Mouse (Mus musculus) limb, embryonic 15.5 days (tissue): ENCODE data around the gene Arhgap21. TPM values are rescaled to one million over a fixed set of nuclear protein-coding genes. Genes with fewer than 3 reads are reported as not detected.

ENCODE experiments used
- ATAC-seq: fragments of 200-750 bp; cut with Nextera tagmentation; 2 replicates; pipeline ENCODE4 v1.8.0; 2017; ENCODE audit warnings: low read depth, moderate TSS enrichment; ENCODE audit not compliant: insufficient number of reproducible peaks, low FRiP score, low TSS enrichment
- H3K27ac ChIP-seq: fragments of 300-500 bp; sonication (generic); 2 replicates; pipeline ENCODE4 v1.5.1; 2015; ENCODE audit warnings: moderate library complexity, mild to moderate bottlenecking, inconsistent platforms
- H3K27me3 ChIP-seq: fragments of 300-500 bp; sonication (generic); 2 replicates; pipeline ENCODE4 v1.6.1; 2015; ENCODE audit warnings: inconsistent platforms
- H3K36me3 ChIP-seq: fragments of 300-500 bp; sonication (generic); 2 replicates; pipeline ENCODE4 v1.6.1; 2015; ENCODE audit warnings: inconsistent platforms
- H3K4me1 ChIP-seq: fragments of 300-500 bp; sonication (generic); 2 replicates; pipeline ENCODE4 v1.6.1; 2015; ENCODE audit warnings: inconsistent platforms
- H3K4me2 ChIP-seq: fragments of 300-500 bp; sonication (generic); 2 replicates; pipeline ENCODE4 v1.6.1; 2015; ENCODE audit warnings: mild to moderate bottlenecking, inconsistent platforms
- H3K4me3 ChIP-seq: fragments of 300-500 bp; sonication (generic); 2 replicates; pipeline ENCODE4 v1.5.1; 2015; ENCODE audit warnings: mild to moderate bottlenecking, inconsistent platforms
- H3K9ac ChIP-seq: fragments of 300-500 bp; sonication (generic); 2 replicates; pipeline ENCODE4 v1.6.1; 2015; ENCODE audit warnings: inconsistent platforms
- H3K9me3 ChIP-seq: fragments of 300-500 bp; sonication (generic); 2 replicates; pipeline ENCODE4 v1.6.1; 2016; ENCODE audit warnings: inconsistent platforms
- WGBS: fragments of 180-500 bp; shearing (Covaris S2); methylation state at CpG from one replicate; pipeline ENCODE4 v1.1.7; 2015; 5-methylcytosine and 5-hydroxymethylcytosine counted together
- polyA plus RNA-seq: library from polyadenylated mRNA; unstranded; fragments of >200 nt; fragmentation: Nextera tagmentation; extraction: Ambion mirVana; gene quantifications from 2 replicates; pipeline ENCODE4 v1.2.1, GENCODE M21; 2015

Arhgap21 gene
- 8.3 and 9.0 TPM in 2 replicates for polyA plus RNA-seq

GRCm38 (mm10) chr2:20968441-20969200, at the start of gene Arhgap21:
Gene Arhgap21 (minus strand): TSS chr2:20968881.
- H3K27me3 ChIP-seq = no peaks in the 10 kb centered on the region
- no peaks in the 10 kb centered on the region for H3K9me3 ChIP-seq
- H3K27ac ChIP-seq = peak within 1 kb of the TSS; percentile 99
- peak within 1 kb of the TSS; percentile 93 for H3K4me3 ChIP-seq
- ATAC-seq = peak; percentile 75
- H3K36me3 ChIP-seq = no peaks in the 10 kb centered on the region
- peaks cover 22% of the 10 kb centered on the region for H3K4me1 ChIP-seq
- under 1% methylated on average over 76 of the region's 102 CpGs for WGBS
- peak within 1 kb of the TSS; percentile 96 for H3K9ac ChIP-seq
- peak within 1 kb of the TSS; percentile 72 for H3K4me2 ChIP-seq

GRCm38 (mm10) chr2:21016589-21016988, 47.9 kb upstream of the Arhgap21 start:
- no peak for ATAC-seq
- WGBS = 72% methylated on average over 7 of the region's 7 CpGs

GRCm38 (mm10) chr2:21010806-21011397, 42.2 kb upstream of the Arhgap21 start:
- Histone ChIP-seq H3K4me1 (no peaks in the 10 kb centered on the region), H3K4me3 (no peak overlapping the region), H3K4me2 (no peak overlapping the region), H3K36me3 (no peaks in the 10 kb centered on the region), H3K27ac (no peak overlapping the region), H3K9me3 (no peaks in the 10 kb centered on the region), H3K9ac (no peak overlapping the region), H3K27me3 (no peaks in the 10 kb centered on the region)
- WGBS = 58% methylated on average over 11 of the region's 11 CpGs
- ATAC-seq = no peak

More at GRCm38 (mm10) chr2:21016589-21016988, 47.9 kb upstream of the Arhgap21 start:
- Histone ChIP-seq H3K27ac (no peak overlapping the region), H3K4me1 (no peaks in the 10 kb centered on the region), H3K4me3 (no peak overlapping the region), H3K36me3 (no peaks in the 10 kb centered on the region), H3K9ac (no peak overlapping the region), H3K27me3 (no peaks in the 10 kb centered on the region), H3K4me2 (no peak overlapping the region), H3K9me3 (no peaks in the 10 kb centered on the region)

GRCm38 (mm10) chr2:21010219-21010618, 41.5 kb upstream of the Arhgap21 start:
- H3K27ac ChIP-seq = no peak overlapping the region
- H3K27me3 ChIP-seq = no peaks in the 10 kb centered on the region
- H3K36me3 ChIP-seq = no peaks in the 10 kb centered on the region
- H3K9me3 ChIP-seq = no peaks in the 10 kb centered on the region
- WGBS = 85% methylated on average over 9 of the region's 9 CpGs
- ATAC-seq = no peak
- no peak overlapping the region for H3K9ac ChIP-seq
- no peak overlapping the region for H3K4me2 ChIP-seq
- 0 out of 2 replicates have a peak, but pooled peaks cover 2% of the 10 kb centered on the region for H3K4me1 ChIP-seq
- no peak overlapping the region for H3K4me3 ChIP-seq

GRCm38 (mm10) chr2:21009258-21010140, 40.8 kb upstream of the Arhgap21 start:
- Histone ChIP-seq H3K27me3 (no peaks in the 10 kb centered on the region), H3K9ac (no peak overlapping the region), H3K9me3 (no peaks in the 10 kb centered on the region), H3K4me1 (0 out of 2 replicates have a peak, but pooled peaks cover 2% of the 10 kb centered on the region), H3K36me3 (no peaks in the 10 kb centered on the region), H3K27ac (no peak overlapping the region), H3K4me3 (no peak overlapping the region), H3K4me2 (no peak overlapping the region)
- no peak for ATAC-seq
- 48% methylated on average over 16 of the region's 16 CpGs for WGBS

- no peaks in the 10 kb centered on the region for H3K36me3 ChIP-seq
- H3K9me3 ChIP-seq = no peaks in the 10 kb centered on the region
- no peak overlapping the region for H3K4me2 ChIP-seq
- no peak overlapping the region for H3K27ac ChIP-seq
- 0 out of 2 replicates have a peak, but pooled peaks cover 6% of the 10 kb centered on the region for H3K4me1 ChIP-seq
- WGBS = 80% methylated on average over 8 of the region's 8 CpGs
- H3K9ac ChIP-seq = no peak overlapping the region
- no peak overlapping the region for H3K4me3 ChIP-seq
- ATAC-seq = no peak
- H3K27me3 ChIP-seq = no peaks in the 10 kb centered on the region
These were observed 33.9 kb upstream of the Arhgap21 start for GRCm38 (mm10) chr2:21002538-21002937.

GRCm38 (mm10) chr2:21001156-21001555, 32.5 kb upstream of the Arhgap21 start:
- Histone ChIP-seq H3K27me3 (no peaks in the 10 kb centered on the region), H3K4me1 (0 out of 2 replicates have a peak, but pooled peaks cover 6% of the 10 kb centered on the region), H3K9me3 (no peaks in the 10 kb centered on the region), H3K27ac (no peak overlapping the region), H3K4me3 (no peak overlapping the region), H3K9ac (no peak overlapping the region), H3K4me2 (no peak overlapping the region), H3K36me3 (no peaks in the 10 kb centered on the region)
- ATAC-seq = no peak
- 34% methylated on average over 5 of the region's 5 CpGs for WGBS

- Histone ChIP-seq H3K27me3 (no peaks in the 10 kb centered on the region), H3K9ac (no peak overlapping the region), H3K4me1 (no peaks in the 10 kb centered on the region), H3K27ac (no peak overlapping the region), H3K4me3 (no peak overlapping the region), H3K4me2 (no peak overlapping the region), H3K9me3 (no peaks in the 10 kb centered on the region), H3K36me3 (no peaks in the 10 kb centered on the region)
- 77% methylated on average over 2 of the region's 2 CpGs for WGBS
- ATAC-seq = no peak
These were observed 26.9 kb upstream of the Arhgap21 start for GRCm38 (mm10) chr2:20995547-20995946.

- Histone ChIP-seq H3K9me3 (no peaks in the 10 kb centered on the region), H3K9ac (no peak overlapping the region), H3K27ac (no peak overlapping the region), H3K27me3 (no peaks in the 10 kb centered on the region), H3K4me3 (no peak overlapping the region), H3K4me2 (no peak overlapping the region), H3K4me1 (no peaks in the 10 kb centered on the region), H3K36me3 (no peaks in the 10 kb centered on the region)
- ATAC-seq = no peak
- WGBS = 91% methylated on average over 2 of the region's 2 CpGs
These were observed 22.8 kb upstream of the Arhgap21 start for GRCm38 (mm10) chr2:20991508-20991907.

GRCm38 (mm10) chr2:20990907-20991306, 22.2 kb upstream of the Arhgap21 start:
- Histone ChIP-seq H3K27me3 (no peaks in the 10 kb centered on the region), H3K9me3 (no peaks in the 10 kb centered on the region), H3K36me3 (no peaks in the 10 kb centered on the region), H3K4me2 (no peak overlapping the region), H3K9ac (no peak overlapping the region), H3K4me3 (no peak overlapping the region), H3K27ac (no peak overlapping the region), H3K4me1 (no peaks in the 10 kb centered on the region)
- WGBS = 48% methylated on average over 2 of the region's 2 CpGs
- no peak for ATAC-seq

GRCm38 (mm10) chr2:20990056-20990455, 21.4 kb upstream of the Arhgap21 start:
- WGBS = 86% methylated on average over 3 of the region's 3 CpGs

More at GRCm38 (mm10) chr2:20990056-20990455, 21.4 kb upstream of the Arhgap21 start:
- Histone ChIP-seq H3K4me2 (no peak overlapping the region), H3K27me3 (no peaks in the 10 kb centered on the region), H3K4me3 (no peak overlapping the region), H3K36me3 (no peaks in the 10 kb centered on the region), H3K4me1 (no peaks in the 10 kb centered on the region), H3K27ac (no peak overlapping the region), H3K9ac (no peak overlapping the region), H3K9me3 (no peaks in the 10 kb centered on the region)
- ATAC-seq = no peak
